In the genomic region with DNA sequence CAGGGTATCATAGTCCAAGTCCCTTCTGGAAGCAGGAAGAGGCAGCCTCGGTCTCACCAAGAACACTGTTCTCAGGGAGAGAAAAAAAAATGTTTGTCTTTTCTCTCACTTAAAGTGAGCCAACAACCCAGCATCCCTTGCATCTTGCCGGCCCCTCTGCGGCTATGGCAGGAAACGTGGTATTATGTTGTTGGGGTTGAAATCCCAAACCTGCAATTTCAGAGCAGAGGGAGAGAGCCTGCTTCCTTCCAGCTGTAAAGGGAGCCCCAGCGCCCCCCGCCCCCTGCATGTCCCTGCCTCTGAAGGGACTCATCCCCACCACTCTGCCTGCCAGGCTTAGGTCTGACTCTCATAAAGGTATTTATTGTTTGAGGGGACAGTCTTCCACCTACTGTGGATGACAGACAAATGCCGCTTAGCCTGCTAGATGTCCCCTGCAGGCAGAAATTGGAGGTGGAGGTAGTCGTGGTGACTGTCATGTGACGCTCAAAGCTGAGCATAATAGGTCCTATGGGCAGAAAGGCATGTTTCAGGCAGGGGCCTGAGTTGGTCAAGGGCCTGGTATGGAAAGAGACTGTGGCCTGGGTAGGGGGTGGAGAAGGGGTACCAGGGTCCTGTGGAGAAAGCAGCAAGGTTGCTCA, we compare ENCODE assay signal across 9 mouse cellular contexts. TPM values are rescaled to one million over a fixed set of nuclear protein-coding genes. Genes with fewer than 3 reads are reported as not detected.
DNase-seq lines count a peak whose midpoint lies in the region; ATAC-seq lines count a peak whose summit lies in the region.
"Had no signal": no experiment of that assay in that cellular context is flagged by ENCODE, and none has a peak within 500 bp of the region (broad histone marks: within the 10 kb centered on the region; RNA-seq: fewer than 3 reads in every experiment).

No protein-coding gene starts in this region.

- ATAC-seq in liver, embryonic 16.5 days (ENCODE audit: low read depth): no peak
- ATAC-seq in liver, embryonic 11.5 days (replicated peaks; ENCODE audit: low FRiP score): no peak
- ATAC-seq in embryonic facial prominence, embryonic 14.5 days (ENCODE audit: low read depth): peak; percentile 66

- H3K4me1 ChIP-seq in liver, embryonic 16.5 days (ENCODE audit: control insufficient read depth, low read depth, low read length): no peaks in the 10 kb centered on the region
- H3K4me1 ChIP-seq in liver, embryonic 11.5 days (replicated peaks; ENCODE audit: control insufficient read depth, insufficient read depth, low read length): peaks cover 4% of the 10 kb centered on the region; the same call in 1 of the 2 replicates
- H3K4me1 ChIP-seq in embryonic facial prominence, embryonic 14.5 days (ENCODE audit: control insufficient read depth, insufficient read depth, low read length): peaks cover 18% of the 10 kb centered on the region

- H3K36me3 ChIP-seq in liver, embryonic 16.5 days (ENCODE audit: control insufficient read depth, insufficient read depth): no peaks in the 10 kb centered on the region
- no peaks in the 10 kb centered on the region for H3K36me3 ChIP-seq in liver, embryonic 11.5 days (ENCODE audit: control insufficient read depth, insufficient read depth, low read length)
- H3K36me3 ChIP-seq in embryonic facial prominence, embryonic 14.5 days (ENCODE audit: control insufficient read depth, insufficient read depth, low read length): peaks cover 6% of the 10 kb centered on the region; the same call in 1 of the 2 replicates

- peak overlapping the region; percentile 36; the same call in 1 of the 2 replicates for H3K27ac ChIP-seq in liver, embryonic 16.5 days (ENCODE audit: low read length)
- no peak overlapping the region for H3K27ac ChIP-seq in liver, embryonic 11.5 days (ENCODE audit: low read depth, low read length)
- H3K27ac ChIP-seq in embryonic facial prominence, embryonic 14.5 days (replicated peaks; ENCODE audit: low read depth, low read length): peak overlapping the region; percentile 68

- H3K27me3 ChIP-seq in liver, embryonic 16.5 days (ENCODE audit: control insufficient read depth, insufficient read depth, low read depth, low read length): no peaks in the 10 kb centered on the region
- H3K27me3 ChIP-seq in liver, embryonic 11.5 days (replicated peaks; ENCODE audit: control insufficient read depth, insufficient read depth, low read length): no peaks in the 10 kb centered on the region
- H3K27me3 ChIP-seq in embryonic facial prominence, embryonic 14.5 days (replicated peaks; ENCODE audit: control insufficient read depth, insufficient read depth, low read length): no peaks in the 10 kb centered on the region

- no peak for DNase-seq in liver, embryonic 11.5 days (ENCODE audit: low spot score)
- peak; percentile 29 for DNase-seq in R1 (ENCODE audit: low read depth, low spot score)
- peak; percentile 82 for DNase-seq in embryonic facial prominence, embryonic 14.5 days (ENCODE audit: low spot score)
- DNase-seq in telencephalon, adult 2 months (ENCODE audit: low read depth, low spot score): peak; percentile 35
- no peak for DNase-seq in layer of hippocampus, adult 18-20 months (ENCODE audit: low spot score in 2 of 2)
- no peak for DNase-seq in right cerebral cortex, adult 2 months (ENCODE audit: low spot score in 2 of 2)
- DNase-seq: heart, adult 18-20 months; layer of hippocampus, postnatal 36 days had no signal

- no peak overlapping the region for H3K4me2 ChIP-seq in liver, embryonic 16.5 days (ENCODE audit: low read depth, low read length)
- no peak overlapping the region for H3K4me2 ChIP-seq in liver, embryonic 11.5 days
- peak overlapping the region; percentile 31; the same call in 1 of the 2 replicates for H3K4me2 ChIP-seq in embryonic facial prominence, embryonic 14.5 days (ENCODE audit: low read depth, low read length)

- H3K9ac ChIP-seq in liver, embryonic 16.5 days (ENCODE audit: low read depth, low read length): no peak overlapping the region
- no peak overlapping the region for H3K9ac ChIP-seq in liver, embryonic 11.5 days (ENCODE audit: low read depth, low read length)
- H3K9ac ChIP-seq in embryonic facial prominence, embryonic 14.5 days (ENCODE audit: low read depth, low read length): peak overlapping the region; percentile 52

- WGBS in liver, embryonic 16.5 days (ENCODE audit: insufficient replicate concordance): 20% methylated on average over 9 of the region's 9 CpGs
- 51% methylated on average over 9 of the region's 9 CpGs for WGBS in liver, embryonic 11.5 days
- WGBS in embryonic facial prominence, embryonic 14.5 days: 29% methylated on average over 9 of the region's 9 CpGs

- no peak overlapping the region for H3K4me3 ChIP-seq in liver, embryonic 16.5 days (ENCODE audit: low read depth, low read length)
- no peak overlapping the region for H3K4me3 ChIP-seq in liver, embryonic 11.5 days (ENCODE audit: low read depth, low read length)
- H3K4me3 ChIP-seq in embryonic facial prominence, embryonic 14.5 days (ENCODE audit: low read depth, low read length): no peak overlapping the region

- H3K9me3 ChIP-seq in liver, embryonic 16.5 days (replicated peaks; ENCODE audit: control insufficient read depth, low read length): no peaks in the 10 kb centered on the region
- H3K9me3 ChIP-seq in liver, embryonic 11.5 days (ENCODE audit: control insufficient read depth, low read length): no peaks in the 10 kb centered on the region
- no peaks in the 10 kb centered on the region for H3K9me3 ChIP-seq in embryonic facial prominence, embryonic 14.5 days (ENCODE audit: control insufficient read depth, low read length)

RNA-seq across cellular contexts. Expression of a gene that starts 28.7 kb away (rescaled TPM):
- 4.9 and 6.0 TPM in 2 replicates for polyA plus RNA-seq in liver, embryonic 16.5 days (2015; fragmentation: Nextera tagmentation; extraction: Ambion mirVana)
- polyA plus RNA-seq in liver, embryonic 11.5 days (2014; fragmentation: Nextera tagmentation; extraction: Ambion mirVana): 3.1 and 4.3 TPM in 2 replicates
- 7.9 and 12.3 TPM in 2 replicates for polyA plus RNA-seq in embryonic facial prominence, embryonic 14.5 days (2014; fragmentation: Nextera tagmentation; extraction: Ambion mirVana)
- 1 to 10 TPM; 2.4 to 3.1 TPM for total RNA-seq in layer of hippocampus, adult 18-20 months (2021)

RNA-seq across cellular contexts. Expression of a gene that starts 28.9 kb away (rescaled TPM):
- polyA plus RNA-seq in liver, embryonic 16.5 days (2015; fragmentation: Nextera tagmentation; extraction: Ambion mirVana): 0.74 and 0.78 TPM in 2 replicates
- 2.1 and 3.1 TPM in 2 replicates for polyA plus RNA-seq in liver, embryonic 11.5 days (2014; fragmentation: Nextera tagmentation; extraction: Ambion mirVana)
- polyA plus RNA-seq in embryonic facial prominence, embryonic 14.5 days (2014; fragmentation: Nextera tagmentation; extraction: Ambion mirVana): 5.1 and 7.3 TPM in 2 replicates
- total RNA-seq in layer of hippocampus, adult 18-20 months (2021): 10 to 100 TPM; 10.9 to 12.0 TPM

RNA-seq across cellular contexts. Expression of a gene that starts 48.8 kb away (rescaled TPM):
- 3.4 and 4.1 TPM in 2 replicates for polyA plus RNA-seq in liver, embryonic 16.5 days (2015; fragmentation: Nextera tagmentation; extraction: Ambion mirVana)
- 6.7 and 8.2 TPM in 2 replicates for polyA plus RNA-seq in liver, embryonic 11.5 days (2014; fragmentation: Nextera tagmentation; extraction: Ambion mirVana)
- 7.9 and 8.1 TPM in 2 replicates for polyA plus RNA-seq in embryonic facial prominence, embryonic 14.5 days (2014; fragmentation: Nextera tagmentation; extraction: Ambion mirVana)
- 10 to 100 TPM; 44.9 to 47.9 TPM for total RNA-seq in layer of hippocampus, adult 18-20 months (2021)

Comparison
In these comparisons a context has a peak if more than half of its experiments do, and no peak if none do; other contexts are left out.
1. DNase-seq: peak in R1 (single experiment), embryonic facial prominence, embryonic 14.5 days (single experiment) and telencephalon, adult 2 months (single experiment); none in liver, embryonic 11.5 days (single experiment), layer of hippocampus, adult 18-20 months (0 of 2) and right cerebral cortex, adult 2 months (0 of 2).